Mouse (Mus musculus): ENCODE measurements around the gene 1810009J06Rik.
"Not testable (repeated sequence)": the region's sequence is repeated elsewhere in the genome, so short reads cannot be mapped to it uniquely, and the experiment has no call there.

The 1810009J06Rik gene

DNA sequence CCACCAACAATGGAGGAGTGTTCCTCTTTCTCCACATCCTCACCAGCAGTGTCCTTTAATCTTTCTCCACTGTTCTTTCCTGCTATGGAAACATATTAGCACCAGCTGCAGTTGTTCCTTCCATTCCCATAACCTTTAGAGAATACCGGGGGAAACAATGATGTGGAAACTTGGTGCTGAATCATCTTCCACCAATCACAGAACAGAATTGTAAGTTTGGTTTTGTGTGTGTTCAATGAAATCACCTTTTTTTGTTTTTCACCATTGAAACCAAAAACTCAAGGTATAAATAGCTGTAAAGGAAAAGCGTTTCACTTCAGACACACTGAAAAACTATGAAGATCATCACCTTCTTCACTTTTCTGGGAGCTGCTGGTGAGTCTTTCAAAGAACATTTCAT is at the start of gene 1810009J06Rik:
1810009J06Rik (plus strand) TSS at position 301 of the 400 bp plus-strand sequence.
- DNase-seq (ENCODE audit: low spot score) = not testable (repeated sequence)

DNA sequence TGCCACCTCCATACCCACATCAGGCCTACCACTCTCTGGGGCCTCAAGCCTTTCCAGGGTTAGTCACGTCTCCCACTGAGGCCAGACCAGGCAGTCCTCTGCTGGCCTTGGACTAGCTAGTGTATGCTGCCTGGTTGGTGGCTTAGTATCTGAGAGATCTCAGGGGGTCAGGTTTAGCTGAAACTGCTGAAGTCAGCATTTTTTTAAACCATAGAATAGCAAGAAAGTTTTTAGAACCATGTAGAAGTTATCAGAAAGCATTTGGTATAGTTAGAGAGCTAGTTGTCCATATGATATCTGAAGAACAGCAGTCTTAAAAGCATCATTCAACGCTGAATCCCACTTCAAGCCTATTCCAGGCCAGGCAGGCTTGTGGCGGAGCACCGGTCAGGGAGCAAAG is 44.6 kb upstream of the 1810009J06Rik start:
- DNase-seq (ENCODE audit: low spot score) = no peak

DNA sequence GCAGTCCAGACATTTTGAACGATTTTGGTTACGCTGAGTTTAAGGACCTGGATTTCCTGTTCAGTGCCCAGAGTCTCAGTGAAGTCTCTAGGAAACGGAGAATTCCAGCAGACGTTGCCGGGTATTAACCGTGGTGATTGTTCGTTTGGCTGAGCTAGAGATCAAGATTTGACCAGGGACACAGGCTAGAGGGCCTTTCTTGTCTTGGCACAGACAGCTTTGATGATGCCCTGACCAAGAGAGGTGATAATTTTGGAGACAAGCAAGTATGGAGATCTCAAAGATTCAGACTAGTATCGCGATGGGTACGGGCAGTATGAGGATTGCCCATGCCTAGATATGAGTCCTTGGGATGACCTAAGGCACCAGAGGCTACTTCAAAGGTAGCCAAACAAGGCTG is 24.1 kb upstream of the 1810009J06Rik start, which contains the start of gene 1700074P13Rik:
1700074P13Rik (minus strand) TSS at position 101 of the 400 bp plus-strand sequence.
- no peak for DNase-seq (ENCODE audit: low spot score)

- DNase-seq (ENCODE audit: low spot score) = no peak
Measured at GRCm38 (mm10) chr6:40951770-40952169, 12.8 kb upstream of the 1810009J06Rik start, which contains the start of gene Gm4744. Gene Gm4744, minus strand, starts transcription at chr6:40951870.

- DNase-seq (ENCODE audit: low spot score) = no peak
Measured at GRCm38 (mm10) chr6:40953716-40954115, 10.8 kb upstream of the 1810009J06Rik start.

GRCm38 (mm10) chr6:40999379-40999778 is 34.8 kb downstream of the 1810009J06Rik start, which contains the start of gene Gm2663:
Gene Gm2663, minus strand, starts transcription at chr6:40999479.
- not testable (repeated sequence) for DNase-seq (ENCODE audit: low spot score)

GRCm38 (mm10) chr6:41015065-41015464 is 50.5 kb downstream of the 1810009J06Rik start:
- no peak for DNase-seq (ENCODE audit: low spot score)
